Mouse (Mus musculus) kidney, adult 2 months (tissue): ENCODE data around the gene Slc3a2. TPM values are rescaled to one million over a fixed set of nuclear protein-coding genes. Genes with fewer than 3 reads are reported as not detected.
A peak's percentile ranks its signal among the peaks of the same experiment; 100 is the strongest.

Source experiments
- DNase-seq: peaks from one replicate; pipeline ENCODE4 v3.0.0; 2021
- H3K27ac ChIP-seq: fragments of 200-500 bp; 2 replicates; pipeline ENCODE4 v1.5.1; 2012; ENCODE audit warnings: low read depth, low read length, control low read depth, inconsistent platforms; ENCODE audit not compliant: insufficient read depth
- H3K27me3 ChIP-seq: fragments of 200-500 bp; replicated peaks from 2 replicates; pipeline ENCODE4 v1.6.1; 2012; ENCODE audit warnings: mild to moderate bottlenecking, moderate library complexity, low read length, inconsistent platforms; ENCODE audit not compliant: control insufficient read depth, insufficient read depth
- H3K36me3 ChIP-seq: fragments of 200-500 bp; 2 replicates; pipeline ENCODE4 v1.6.1; 2012; ENCODE audit warnings: mild to moderate bottlenecking, moderate library complexity, low read length, inconsistent platforms; ENCODE audit not compliant: control insufficient read depth, insufficient read depth
- H3K4me1 ChIP-seq: fragments of 200-500 bp; 2 replicates; pipeline ENCODE4 v1.6.1; 2011; ENCODE audit warnings: low read length; ENCODE audit not compliant: control insufficient read depth, insufficient read depth
- H3K4me3 ChIP-seq: fragments of 200-500 bp; 2 replicates; pipeline ENCODE4 v1.5.1; 2011; ENCODE audit warnings: mild to moderate bottlenecking, low read depth, low read length, control low read depth; ENCODE audit not compliant: insufficient read depth
- CTCF ChIP-seq: fragments of 200-500 bp; conservative IDR thresholded peaks from 2 replicates; pipeline ENCODE4 v1.5.1; 2011; ENCODE audit warnings: low read depth, mild to moderate bottlenecking, control low read depth, low read length, moderate library complexity, mixed read lengths; ENCODE audit not compliant: insufficient read depth, insufficient read length
- POLR2A ChIP-seq: fragments of 200-500 bp; IDR thresholded peaks from one replicate; pipeline ENCODE4 v1.6.1; 2011; ENCODE audit warnings: low read depth, low read length, control low read depth
- WGBS: fragments of 180-500 bp; shearing (Covaris S2); methylation state at CpG from one replicate; pipeline ENCODE4 v1.1.7; 2018; 5-methylcytosine and 5-hydroxymethylcytosine counted together
- polyA plus RNA-seq: library from polyadenylated mRNA; depleted of rRNA; stranded (reverse); fragments of >200 nt; gene quantifications from 2 replicates; pipeline ENCODE4 v1.2.3, GENCODE M21; 2012; rRNA removed

Gene Slc3a2
- 560 and 573 TPM in 2 replicates for polyA plus RNA-seq

DNA sequence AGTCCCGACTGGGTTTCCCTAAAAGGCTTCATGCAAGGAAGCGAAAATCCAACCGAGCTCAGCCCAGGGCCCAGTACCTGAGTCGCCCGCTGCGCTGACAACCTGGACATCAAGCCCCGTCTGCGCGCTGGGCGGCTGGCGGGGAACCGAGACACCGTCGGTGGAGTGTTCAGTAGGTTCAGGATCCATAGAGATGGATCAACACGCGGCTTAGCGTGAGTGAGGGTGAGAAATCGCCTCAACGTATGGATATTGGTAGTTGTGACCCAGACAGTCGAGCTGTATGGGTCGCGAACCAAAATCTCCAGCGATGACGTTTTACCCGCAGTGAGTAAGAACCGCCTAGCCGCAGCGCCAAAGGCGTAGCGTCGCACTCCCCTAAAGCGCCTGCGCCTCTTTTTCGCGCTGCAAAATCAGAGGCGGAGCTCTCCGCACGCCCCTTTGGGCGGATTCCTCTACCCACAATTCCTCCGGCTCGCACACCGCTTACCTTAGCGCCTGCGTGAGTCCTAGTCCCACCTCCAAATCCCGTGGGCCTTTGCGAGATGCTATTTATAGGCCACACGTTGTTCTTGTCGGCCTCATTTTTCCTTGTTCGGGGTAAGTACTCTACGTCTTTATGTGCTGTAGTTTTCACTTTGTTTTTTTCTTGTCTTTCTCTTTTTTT is at the start of gene Slc3a2:
Slc3a2 (minus strand) TSS at position 463 of the 667 bp plus-strand sequence.
- TF ChIP-seq POLR2A (peak; percentile 53), CTCF (no peak)
- peaks cover 19% of the 10 kb centered on the region for H3K36me3 ChIP-seq
- WGBS = under 1% methylated on average over 50 of the region's 50 CpGs
- peaks cover 4% of the 10 kb centered on the region; the same call in 1 of the 2 replicates for H3K4me1 ChIP-seq
- DNase-seq = peak; percentile 98
- peak within 1 kb of the TSS; percentile 88 for H3K4me3 ChIP-seq
- H3K27me3 ChIP-seq = no peaks in the 10 kb centered on the region
- H3K27ac ChIP-seq = peak within 1 kb of the TSS; percentile 96

DNA sequence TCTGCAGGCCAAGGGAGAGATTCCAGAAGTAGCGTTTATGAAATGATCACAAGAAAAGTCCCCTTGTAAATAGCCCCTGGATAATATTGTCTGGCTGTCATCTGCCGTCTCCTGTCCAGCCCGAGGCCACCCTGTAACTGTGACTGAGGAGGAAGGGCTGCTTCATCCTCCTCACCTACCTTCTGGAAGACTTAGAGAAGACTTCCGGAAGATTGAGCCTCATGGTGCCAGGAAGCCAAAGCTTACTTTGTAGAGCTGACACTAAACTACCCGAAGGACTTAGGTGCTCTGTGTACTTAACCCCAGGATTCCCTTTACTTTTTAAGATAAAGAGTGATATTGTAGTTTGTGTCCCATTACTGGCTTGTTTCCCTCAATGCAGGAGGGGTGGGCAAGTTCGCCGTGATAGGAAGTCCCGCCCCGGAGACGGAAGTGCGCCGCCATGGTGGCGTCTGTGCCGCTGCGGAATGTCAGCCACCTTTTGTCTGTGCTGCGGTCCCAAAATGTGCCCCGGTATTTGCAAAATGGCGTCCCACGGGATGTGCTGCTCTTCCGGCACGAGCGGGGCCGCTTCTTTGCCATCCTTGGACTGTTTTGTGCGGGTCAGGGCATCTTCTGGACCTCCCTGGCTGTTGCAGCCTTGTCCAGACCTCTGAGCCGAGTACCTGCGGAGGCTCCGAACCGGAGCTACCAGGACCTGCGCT is 47.5 kb upstream of the Slc3a2 start, which contains the start of gene Tmem223:
Tmem223 (plus strand) TSS at position 430 of the 704 bp plus-strand sequence.
- peaks cover 2% of the 10 kb centered on the region for H3K36me3 ChIP-seq
- 18% methylated on average over 29 of the region's 29 CpGs for WGBS
- TF ChIP-seq POLR2A = peak; percentile 72
- no peak for TF ChIP-seq CTCF
- H3K27ac ChIP-seq = peak within 1 kb of the TSS; percentile 90
- H3K4me1 ChIP-seq = peaks cover 17% of the 10 kb centered on the region; the same call in 1 of the 2 replicates
- peak within 1 kb of the TSS; percentile 96 for H3K4me3 ChIP-seq
- peak; percentile 86 for DNase-seq
- H3K27me3 ChIP-seq = no peaks in the 10 kb centered on the region

DNA sequence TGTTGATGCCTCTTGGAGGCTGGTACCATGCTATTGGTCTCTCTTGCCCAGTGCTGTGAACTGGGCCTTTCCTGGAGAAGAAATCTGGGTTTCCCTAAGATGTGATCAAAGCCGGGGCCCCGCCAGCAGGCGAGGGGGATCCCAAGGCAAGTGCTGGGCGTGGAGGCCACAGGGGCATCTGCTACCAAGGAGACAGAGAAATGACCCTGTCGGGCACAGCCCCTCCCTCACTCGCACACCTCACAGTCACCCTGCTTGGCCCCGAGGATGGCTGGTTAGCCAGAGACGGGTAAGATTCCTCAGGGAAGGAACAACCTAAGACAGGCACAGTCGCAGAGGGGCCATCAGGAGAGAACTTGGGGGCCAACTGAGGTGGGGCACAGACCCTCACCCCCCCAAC is 42.4 kb upstream of the Slc3a2 start:
- H3K27ac ChIP-seq = no peak overlapping the region
- peaks cover 4% of the 10 kb centered on the region; the same call in 1 of the 2 replicates for H3K4me1 ChIP-seq
- TF ChIP-seq CTCF = no peak
- TF ChIP-seq POLR2A = no peak
- 98% methylated on average over 9 of the region's 9 CpGs for WGBS
- H3K4me3 ChIP-seq = no peak overlapping the region
- no peaks in the 10 kb centered on the region for H3K27me3 ChIP-seq
- peaks cover 8% of the 10 kb centered on the region for H3K36me3 ChIP-seq
- no peak for DNase-seq

DNA sequence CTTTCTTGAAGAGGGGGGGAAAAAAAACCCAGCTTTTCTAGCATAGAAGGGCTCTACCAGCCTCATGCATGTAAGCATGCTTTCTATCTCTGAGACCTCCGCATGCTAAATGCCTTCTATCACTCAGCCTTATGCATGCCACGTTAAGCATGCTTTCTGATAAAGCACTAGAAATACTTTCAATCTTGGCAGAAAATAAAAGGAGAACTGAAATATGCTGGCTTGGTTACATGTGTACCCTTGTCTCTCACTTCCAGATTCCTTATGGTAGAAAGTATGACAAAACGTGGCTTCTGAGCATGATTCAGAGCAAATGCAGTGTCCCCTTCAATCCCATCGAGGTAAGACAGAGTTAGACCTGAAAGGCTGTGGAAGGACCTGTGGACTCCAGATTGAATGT is 40.1 kb upstream of the Slc3a2 start:
- Histone ChIP-seq H3K4me1 (no peaks in the 10 kb centered on the region), H3K27ac (no peak overlapping the region), H3K4me3 (no peak overlapping the region), H3K27me3 (no peaks in the 10 kb centered on the region), H3K36me3 (peaks cover 8% of the 10 kb centered on the region)
- no peak for DNase-seq
- 86% methylated on average over 4 of the region's 4 CpGs for WGBS
- TF ChIP-seq CTCF = no peak
- no peak for TF ChIP-seq POLR2A

DNA sequence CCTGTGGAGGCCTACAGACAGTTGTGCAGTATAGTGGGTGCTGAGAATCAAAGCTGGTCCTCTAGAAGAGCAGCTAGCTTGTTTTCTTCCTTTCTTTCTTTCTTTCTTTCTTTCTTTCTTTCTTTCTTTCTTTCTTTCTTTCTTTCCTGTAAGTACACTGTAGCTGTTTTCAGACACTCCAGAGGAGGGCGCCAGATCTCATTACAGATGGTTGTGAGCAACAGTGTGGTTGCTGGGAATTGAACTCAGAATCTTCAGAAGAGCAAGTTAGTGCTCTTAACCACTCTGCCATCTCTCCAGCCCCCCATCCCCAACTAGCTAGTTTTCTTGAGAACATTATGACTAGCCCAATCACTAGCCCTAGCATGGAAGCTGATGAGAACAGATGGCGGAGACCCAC is 37.6 kb upstream of the Slc3a2 start:
- H3K4me1 ChIP-seq = peaks cover 2% of the 10 kb centered on the region; the same call in 1 of the 2 replicates
- H3K36me3 ChIP-seq = peaks cover 6% of the 10 kb centered on the region; the same call in 1 of the 2 replicates
- DNase-seq = no peak
- H3K27ac ChIP-seq = no peak overlapping the region
- no peak for TF ChIP-seq CTCF
- TF ChIP-seq POLR2A = no peak
- no peaks in the 10 kb centered on the region for H3K27me3 ChIP-seq
- 96% methylated on average over 2 of the region's 2 CpGs for WGBS
- H3K4me3 ChIP-seq = no peak overlapping the region

DNA sequence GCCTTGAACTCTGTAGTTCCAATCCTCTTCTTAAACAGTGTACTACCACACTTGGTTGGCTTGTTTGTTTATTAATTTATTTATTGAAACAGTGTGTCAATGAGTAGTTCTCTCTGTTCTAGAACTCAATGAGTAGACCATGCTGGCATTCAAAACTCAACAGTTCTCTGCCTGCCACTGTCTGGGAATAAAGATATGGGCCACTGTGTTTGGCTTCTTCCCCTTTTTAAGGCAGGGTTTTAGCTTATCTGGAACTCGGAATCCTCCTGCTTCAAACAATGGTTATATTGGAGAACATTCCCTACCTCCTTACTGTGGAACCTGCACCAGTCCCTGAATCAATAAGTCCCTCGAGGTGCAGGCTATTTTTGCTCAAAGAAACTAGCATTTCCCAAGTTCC is 35.7 kb upstream of the Slc3a2 start:
- TF ChIP-seq CTCF = no peak
- TF ChIP-seq POLR2A = no peak
- Histone ChIP-seq H3K27ac (no peak overlapping the region), H3K4me1 (peaks cover 2% of the 10 kb centered on the region; the same call in 1 of the 2 replicates), H3K36me3 (peaks cover 4% of the 10 kb centered on the region; the same call in 1 of the 2 replicates), H3K4me3 (no peak overlapping the region), H3K27me3 (no peaks in the 10 kb centered on the region)
- DNase-seq = no peak
- WGBS = 80% methylated on average over 2 of the region's 2 CpGs

DNA sequence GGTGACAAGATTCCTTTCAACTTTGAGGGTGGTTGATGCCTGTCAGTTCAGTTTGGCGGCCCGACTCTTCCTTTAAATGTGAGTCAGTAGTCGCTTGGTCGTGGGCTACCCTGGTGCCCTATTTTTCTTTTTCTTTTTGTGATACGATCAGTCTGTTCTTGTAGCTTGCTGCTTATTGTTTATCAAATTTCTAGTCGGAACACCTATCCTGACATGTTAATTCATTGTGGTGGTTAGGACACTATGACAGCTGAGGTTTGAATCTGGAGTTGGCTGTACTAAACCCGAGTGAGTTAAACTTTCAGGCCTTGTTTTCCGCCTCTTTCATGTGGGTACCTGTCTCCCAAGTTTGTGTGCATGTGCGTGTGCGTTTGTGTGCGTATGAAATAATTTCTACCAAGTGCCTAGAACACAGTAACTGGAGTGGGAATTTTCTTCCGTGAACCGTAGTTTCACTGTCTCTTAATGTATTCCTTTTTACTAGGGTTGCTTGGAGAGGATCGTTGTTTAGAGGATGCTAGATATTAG is 34.4 kb upstream of the Slc3a2 start:
- no peak for DNase-seq
- Histone ChIP-seq H3K36me3 (peaks cover under 1% of the 10 kb centered on the region; the same call in 1 of the 2 replicates), H3K4me3 (peak overlapping the region; percentile 90), H3K4me1 (peaks cover 2% of the 10 kb centered on the region; the same call in 1 of the 2 replicates), H3K27me3 (no peaks in the 10 kb centered on the region), H3K27ac (peak overlapping the region; percentile 58; the same call in 1 of the 2 replicates)
- WGBS = under 1% methylated on average over 14 of the region's 14 CpGs
- TF ChIP-seq POLR2A = no peak
- no peak for TF ChIP-seq CTCF
